Mouse (Mus musculus): ENCODE data around the gene Psg22. TPM values are rescaled to one million over a fixed set of nuclear protein-coding genes. Genes with fewer than 3 reads are reported as not detected.
"Not testable (repeated sequence)": the region's sequence is repeated elsewhere in the genome, so short reads cannot be mapped to it uniquely, and the experiment has no call there.

Gene Psg22
- not detected in 2 replicates for polyA plus RNA-seq (2012; rRNA removed)

DNA sequence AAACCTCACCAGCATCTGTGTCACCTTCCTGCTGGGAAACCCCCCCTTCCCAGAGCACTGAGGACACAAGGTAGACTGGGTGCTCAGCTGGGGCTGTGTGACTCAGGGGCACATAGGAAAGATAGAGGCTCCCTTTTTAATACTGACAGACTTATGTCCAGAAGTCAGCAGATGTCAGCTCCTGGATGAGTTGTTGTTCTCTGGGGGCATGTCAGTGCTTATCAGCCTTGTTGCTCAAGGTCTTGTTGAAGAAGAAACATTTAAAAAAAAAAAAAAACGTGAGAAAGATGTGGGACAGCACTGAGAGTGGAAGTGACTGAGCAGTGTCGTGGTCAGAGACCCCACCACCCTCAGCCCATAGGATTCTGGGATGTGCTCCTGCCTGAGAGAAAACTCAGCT lies at the start of gene Psg22:
TSS of gene Psg22 (plus strand) at position 301 of the 400 bp plus-strand sequence.
- H3K4me3 ChIP-seq (ENCODE audit: insufficient read depth, low read length): no peak within 1 kb of the TSS
- no peaks in the 10 kb centered on the region for H3K4me1 ChIP-seq (ENCODE audit: control insufficient read depth, insufficient read depth, low read length)
- TF ChIP-seq CTCF (IDR thresholded peaks at IDR 0.05; ENCODE audit: extremely low read depth, insufficient read depth, low read length): no peak
- H3K27ac ChIP-seq (ENCODE audit: insufficient read depth, low read length): no peak within 1 kb of the TSS

GRCm38 (mm10) chr7:18679772-18680171 lies 38.1 kb upstream of the Psg22 start:
- Histone ChIP-seq H3K27ac (ENCODE audit: insufficient read depth, low read length) (no peak overlapping the region), H3K4me1 (ENCODE audit: control insufficient read depth, insufficient read depth, low read length) (no peaks in the 10 kb centered on the region), H3K4me3 (ENCODE audit: insufficient read depth, low read length) (no peak overlapping the region)
- TF ChIP-seq CTCF (IDR thresholded peaks at IDR 0.05; ENCODE audit: extremely low read depth, insufficient read depth, low read length) (peak; percentile 56; the same call in 1 of the 2 replicates), POLR2A (IDR thresholded peaks at IDR 0.05; ENCODE audit: extremely low read depth, insufficient read depth, low read length) (no peak)

DNA sequence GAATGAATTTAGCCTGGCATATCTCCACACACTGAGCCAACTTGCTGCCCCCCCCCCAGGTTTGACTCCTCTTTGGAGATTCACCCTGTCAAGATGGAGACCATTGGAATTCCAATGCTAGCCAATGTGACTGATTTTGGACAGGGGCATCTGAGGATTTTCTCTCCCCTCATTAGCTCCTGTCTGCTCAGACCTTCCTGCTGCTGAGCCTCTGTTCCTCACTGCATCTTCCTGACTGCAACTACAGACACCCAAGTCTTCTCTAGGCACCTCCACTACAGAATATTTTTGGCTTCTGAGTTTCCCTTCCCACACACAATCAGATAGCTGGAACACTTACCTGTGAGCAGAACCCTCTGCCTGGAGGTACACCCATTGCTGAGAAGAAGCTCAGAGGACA lies 32.3 kb upstream of the Psg22 start:
- Histone ChIP-seq H3K27ac (ENCODE audit: insufficient read depth, low read length) (no peak overlapping the region), H3K4me1 (ENCODE audit: control insufficient read depth, insufficient read depth, low read length) (no peaks in the 10 kb centered on the region), H3K4me3 (ENCODE audit: insufficient read depth, low read length) (no peak overlapping the region)
- TF ChIP-seq CTCF (IDR thresholded peaks at IDR 0.05; ENCODE audit: extremely low read depth, insufficient read depth, low read length) (no peak), POLR2A (IDR thresholded peaks at IDR 0.05; ENCODE audit: extremely low read depth, insufficient read depth, low read length) (no peak)

GRCm38 (mm10) chr7:18686085-18686484 lies 31.8 kb upstream of the Psg22 start, which contains the start of gene Psg20:
TSS of gene Psg20 (minus strand) at chr7:18686185.
- no peak within 1 kb of the TSS for H3K4me3 ChIP-seq (ENCODE audit: insufficient read depth, low read length)
- TF ChIP-seq POLR2A (IDR thresholded peaks at IDR 0.05; ENCODE audit: extremely low read depth, insufficient read depth, low read length): no peak
- no peak for TF ChIP-seq CTCF (IDR thresholded peaks at IDR 0.05; ENCODE audit: extremely low read depth, insufficient read depth, low read length)
- no peaks in the 10 kb centered on the region for H3K4me1 ChIP-seq (ENCODE audit: control insufficient read depth, insufficient read depth, low read length)
- no peak within 1 kb of the TSS for H3K27ac ChIP-seq (ENCODE audit: insufficient read depth, low read length)

DNA sequence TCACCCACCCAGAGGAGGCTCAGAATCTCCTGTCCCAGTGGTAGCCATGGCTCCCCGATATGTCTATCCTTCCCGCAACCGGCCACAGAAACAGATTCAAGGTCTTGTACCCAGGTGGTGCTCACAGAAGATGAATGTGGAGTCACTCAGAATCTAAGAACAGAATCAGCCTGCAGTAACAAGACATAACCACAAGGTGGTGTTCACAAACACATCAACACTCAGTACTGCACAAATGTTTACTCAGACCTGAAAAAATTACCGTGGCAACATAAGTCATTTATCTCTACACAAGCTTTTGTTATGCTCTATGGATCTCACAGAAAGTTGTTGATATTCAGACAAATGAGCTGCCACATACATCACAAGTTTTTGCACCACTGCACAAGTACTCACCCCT lies 7.6 kb upstream of the Psg22 start:
- H3K4me1 ChIP-seq (ENCODE audit: control insufficient read depth, insufficient read depth, low read length); H3K27ac ChIP-seq (ENCODE audit: insufficient read depth, low read length); H3K4me3 ChIP-seq (ENCODE audit: insufficient read depth, low read length): not testable (repeated sequence)

- TF ChIP-seq POLR2A (IDR thresholded peaks at IDR 0.05; ENCODE audit: extremely low read depth, insufficient read depth, low read length) (no peak), CTCF (IDR thresholded peaks at IDR 0.05; ENCODE audit: extremely low read depth, insufficient read depth, low read length) (no peak)
- Histone ChIP-seq H3K4me1 (ENCODE audit: control insufficient read depth, insufficient read depth, low read length) (no peaks in the 10 kb centered on the region), H3K27ac (ENCODE audit: insufficient read depth, low read length) (no peak overlapping the region), H3K4me3 (ENCODE audit: insufficient read depth, low read length) (no peak overlapping the region)
These were observed 7.0 kb upstream of the Psg22 start for GRCm38 (mm10) chr7:18710846-18711245.

DNA sequence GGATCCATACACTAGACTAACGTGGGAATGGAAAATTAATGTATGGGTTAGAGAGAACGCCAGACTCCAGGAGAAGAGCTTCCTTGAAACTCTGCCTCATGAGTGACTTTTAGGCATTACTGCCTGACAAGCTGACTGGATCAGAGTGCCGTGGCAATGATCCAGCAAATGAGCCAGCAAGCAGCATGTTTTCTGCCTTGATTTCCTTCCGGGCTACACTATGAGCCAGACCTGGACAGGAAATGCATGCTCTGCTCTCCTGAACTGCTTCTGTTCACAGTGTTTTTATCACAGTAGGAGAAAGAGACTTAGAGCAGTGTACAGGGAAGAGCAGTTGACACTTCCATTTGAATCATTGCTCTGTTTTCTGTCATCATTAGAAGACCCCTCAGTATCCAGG lies 2.3 kb upstream of the Psg22 start:
- Histone ChIP-seq H3K4me1 (ENCODE audit: control insufficient read depth, insufficient read depth, low read length) (no peaks in the 10 kb centered on the region), H3K27ac (ENCODE audit: insufficient read depth, low read length) (no peak overlapping the region), H3K4me3 (ENCODE audit: insufficient read depth, low read length) (no peak overlapping the region)
- TF ChIP-seq POLR2A (IDR thresholded peaks at IDR 0.05; ENCODE audit: extremely low read depth, insufficient read depth, low read length) (no peak), CTCF (IDR thresholded peaks at IDR 0.05; ENCODE audit: extremely low read depth, insufficient read depth, low read length) (no peak)

GRCm38 (mm10) chr7:18724001-18724400 lies 6.1 kb downstream of the Psg22 start:
- no peak overlapping the region for H3K4me3 ChIP-seq (ENCODE audit: insufficient read depth, low read length)
- no peak overlapping the region for H3K27ac ChIP-seq (ENCODE audit: insufficient read depth, low read length)
- no peaks in the 10 kb centered on the region for H3K4me1 ChIP-seq (ENCODE audit: control insufficient read depth, insufficient read depth, low read length)
- TF ChIP-seq CTCF (IDR thresholded peaks at IDR 0.05; ENCODE audit: extremely low read depth, insufficient read depth, low read length) (no peak), POLR2A (IDR thresholded peaks at IDR 0.05; ENCODE audit: extremely low read depth, insufficient read depth, low read length) (no peak)

GRCm38 (mm10) chr7:18725931-18726330 lies 8.0 kb downstream of the Psg22 start:
- H3K4me3 ChIP-seq (ENCODE audit: insufficient read depth, low read length); H3K27ac ChIP-seq (ENCODE audit: insufficient read depth, low read length); H3K4me1 ChIP-seq (ENCODE audit: control insufficient read depth, insufficient read depth, low read length): not testable (repeated sequence)

- no peaks in the 10 kb centered on the region for H3K4me1 ChIP-seq (ENCODE audit: control insufficient read depth, insufficient read depth, low read length)
- TF ChIP-seq CTCF (IDR thresholded peaks at IDR 0.05; ENCODE audit: extremely low read depth, insufficient read depth, low read length) (no peak), POLR2A (IDR thresholded peaks at IDR 0.05; ENCODE audit: extremely low read depth, insufficient read depth, low read length) (no peak)
- H3K27ac ChIP-seq (ENCODE audit: insufficient read depth, low read length): no peak overlapping the region
- H3K4me3 ChIP-seq (ENCODE audit: insufficient read depth, low read length): no peak overlapping the region
These were observed 10.5 kb downstream of the Psg22 start for GRCm38 (mm10) chr7:18728391-18728790.

DNA sequence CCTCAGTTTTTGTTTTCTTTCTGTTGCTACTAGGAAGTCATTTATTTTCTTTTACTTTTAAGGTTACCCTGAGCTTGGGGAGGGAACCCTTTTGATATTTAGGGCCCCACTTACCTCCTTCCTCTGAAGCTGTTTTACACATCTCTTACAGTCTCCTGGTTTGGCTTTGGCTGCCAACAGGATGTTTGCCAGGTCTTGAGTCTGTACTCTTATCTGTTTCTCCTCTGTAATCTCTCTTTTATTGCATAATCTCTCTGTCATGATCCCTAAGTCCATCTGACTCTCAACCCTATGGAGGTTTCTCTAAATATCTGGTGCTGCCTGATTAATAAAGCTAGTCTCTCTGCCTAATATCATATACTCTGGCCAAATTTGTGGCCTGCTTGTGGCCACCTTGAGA lies 15.2 kb downstream of the Psg22 start:
- no peak overlapping the region for H3K4me3 ChIP-seq (ENCODE audit: insufficient read depth, low read length)
- TF ChIP-seq POLR2A (IDR thresholded peaks at IDR 0.05; ENCODE audit: extremely low read depth, insufficient read depth, low read length) (no peak), CTCF (IDR thresholded peaks at IDR 0.05; ENCODE audit: extremely low read depth, insufficient read depth, low read length) (no peak)
- H3K4me1 ChIP-seq (ENCODE audit: control insufficient read depth, insufficient read depth, low read length): no peaks in the 10 kb centered on the region
- no peak overlapping the region for H3K27ac ChIP-seq (ENCODE audit: insufficient read depth, low read length)

All from cortical plate, adult 2 months (tissue).